Mouse (Mus musculus): Measurements from ENCODE around the gene Abca1. TPM values are rescaled to one million over a fixed set of nuclear protein-coding genes. Genes with fewer than 3 reads are reported as not detected.

The Abca1 gene
- polyA plus RNA-seq, 1 experiment, result 9.3 TPM

- TF ChIP-seq POLR2A (IDR thresholded peaks at IDR 0.05; ENCODE audit: low read depth, low read length), result no peak
- no peak for TF ChIP-seq CTCF (conservative IDR thresholded peaks at IDR 0.05; ENCODE audit: insufficient read depth, insufficient read length, low read depth, low read length)
- Histone ChIP-seq H3K4me3 (ENCODE audit: insufficient read depth, low read depth, low read length) (no peak overlapping the region), H3K27me3 (replicated peaks; ENCODE audit: control insufficient read depth, insufficient read depth, low read length) (no peaks in the 10 kb centered on the region), H3K36me3 (ENCODE audit: control insufficient read depth, insufficient read depth, low read length) (no peaks in the 10 kb centered on the region), H3K27ac (ENCODE audit: insufficient read depth, low read depth, low read length) (no peak overlapping the region), H3K4me1 (ENCODE audit: control insufficient read depth, insufficient read depth, low read length) (peaks cover 7% of the 10 kb centered on the region; the same call in 1 of the 2 replicates)
- peak; percentile 27 for DNase-seq
- 77% methylated on average over 4 of the region's 4 CpGs for WGBS
Measured at GRCm38 (mm10) chr4:53094850-53095249, 64.8 kb downstream of the Abca1 start.

- no peak overlapping the region for H3K4me3 ChIP-seq (ENCODE audit: insufficient read depth, low read depth, low read length)
- 24% methylated on average over 3 of the region's 3 CpGs for WGBS
- H3K4me1 ChIP-seq (ENCODE audit: control insufficient read depth, insufficient read depth, low read length), result peaks cover 11% of the 10 kb centered on the region; the same call in 1 of the 2 replicates
- TF ChIP-seq CTCF (conservative IDR thresholded peaks at IDR 0.05; ENCODE audit: insufficient read depth, insufficient read length, low read depth, low read length), result no peak
- TF ChIP-seq POLR2A (IDR thresholded peaks at IDR 0.05; ENCODE audit: low read depth, low read length), result no peak
- DNase-seq, result peak; percentile 86
- no peaks in the 10 kb centered on the region for H3K36me3 ChIP-seq (ENCODE audit: control insufficient read depth, insufficient read depth, low read length)
- H3K27me3 ChIP-seq (replicated peaks; ENCODE audit: control insufficient read depth, insufficient read depth, low read length), result no peaks in the 10 kb centered on the region
- H3K27ac ChIP-seq (ENCODE audit: insufficient read depth, low read depth, low read length), result no peak overlapping the region
Measured at GRCm38 (mm10) chr4:53094331-53094730, 65.4 kb downstream of the Abca1 start.

- no peak for DNase-seq
- Histone ChIP-seq H3K4me1 (ENCODE audit: control insufficient read depth, insufficient read depth, low read length) (peaks cover 14% of the 10 kb centered on the region; the same call in 1 of the 2 replicates), H3K4me3 (ENCODE audit: insufficient read depth, low read depth, low read length) (no peak overlapping the region), H3K27me3 (replicated peaks; ENCODE audit: control insufficient read depth, insufficient read depth, low read length) (no peaks in the 10 kb centered on the region), H3K27ac (ENCODE audit: insufficient read depth, low read depth, low read length) (no peak overlapping the region), H3K36me3 (ENCODE audit: control insufficient read depth, insufficient read depth, low read length) (no peaks in the 10 kb centered on the region)
- 97% methylated on average over 4 of the region's 4 CpGs for WGBS
- no peak for TF ChIP-seq CTCF (conservative IDR thresholded peaks at IDR 0.05; ENCODE audit: insufficient read depth, insufficient read length, low read depth, low read length)
- TF ChIP-seq POLR2A (IDR thresholded peaks at IDR 0.05; ENCODE audit: low read depth, low read length), result no peak
Measured at GRCm38 (mm10) chr4:53093615-53094014, 66.1 kb downstream of the Abca1 start.

- H3K36me3 ChIP-seq (ENCODE audit: control insufficient read depth, insufficient read depth, low read length), result peaks cover 2% of the 10 kb centered on the region; the same call in 1 of the 2 replicates
- peaks cover 10% of the 10 kb centered on the region; the same call in 1 of the 2 replicates for H3K4me1 ChIP-seq (ENCODE audit: control insufficient read depth, insufficient read depth, low read length)
- 37% methylated on average over 3 of the region's 3 CpGs for WGBS
- H3K27me3 ChIP-seq (replicated peaks; ENCODE audit: control insufficient read depth, insufficient read depth, low read length), result no peaks in the 10 kb centered on the region
- no peak overlapping the region for H3K27ac ChIP-seq (ENCODE audit: insufficient read depth, low read depth, low read length)
- H3K4me3 ChIP-seq (ENCODE audit: insufficient read depth, low read depth, low read length), result no peak overlapping the region
- peak; percentile 91 for DNase-seq
- no peak for TF ChIP-seq CTCF (conservative IDR thresholded peaks at IDR 0.05; ENCODE audit: insufficient read depth, insufficient read length, low read depth, low read length)
- TF ChIP-seq POLR2A (IDR thresholded peaks at IDR 0.05; ENCODE audit: low read depth, low read length), result no peak
Measured at GRCm38 (mm10) chr4:53089641-53090040, 70.1 kb downstream of the Abca1 start.

GRCm38 (mm10) chr4:53088999-53089398 is 70.7 kb downstream of the Abca1 start:
- no peak overlapping the region for H3K4me3 ChIP-seq (ENCODE audit: insufficient read depth, low read depth, low read length)
- 59% methylated on average over 4 of the region's 4 CpGs for WGBS
- peaks cover 5% of the 10 kb centered on the region; the same call in 1 of the 2 replicates for H3K36me3 ChIP-seq (ENCODE audit: control insufficient read depth, insufficient read depth, low read length)
- DNase-seq, result no peak
- peaks cover 8% of the 10 kb centered on the region; the same call in 1 of the 2 replicates for H3K4me1 ChIP-seq (ENCODE audit: control insufficient read depth, insufficient read depth, low read length)
- no peak overlapping the region for H3K27ac ChIP-seq (ENCODE audit: insufficient read depth, low read depth, low read length)
- TF ChIP-seq CTCF (conservative IDR thresholded peaks at IDR 0.05; ENCODE audit: insufficient read depth, insufficient read length, low read depth, low read length) (no peak), POLR2A (IDR thresholded peaks at IDR 0.05; ENCODE audit: low read depth, low read length) (no peak)
- H3K27me3 ChIP-seq (replicated peaks; ENCODE audit: control insufficient read depth, insufficient read depth, low read length), result no peaks in the 10 kb centered on the region

GRCm38 (mm10) chr4:53086636-53087035 is 73.1 kb downstream of the Abca1 start:
- 61% methylated on average over 2 of the region's 2 CpGs for WGBS
- peaks cover 8% of the 10 kb centered on the region; the same call in 1 of the 2 replicates for H3K4me1 ChIP-seq (ENCODE audit: control insufficient read depth, insufficient read depth, low read length)
- no peak for TF ChIP-seq POLR2A (IDR thresholded peaks at IDR 0.05; ENCODE audit: low read depth, low read length)
- TF ChIP-seq CTCF (conservative IDR thresholded peaks at IDR 0.05; ENCODE audit: insufficient read depth, insufficient read length, low read depth, low read length), result no peak
- no peak overlapping the region for H3K4me3 ChIP-seq (ENCODE audit: insufficient read depth, low read depth, low read length)
- peaks cover 8% of the 10 kb centered on the region; the same call in 1 of the 2 replicates for H3K36me3 ChIP-seq (ENCODE audit: control insufficient read depth, insufficient read depth, low read length)
- H3K27ac ChIP-seq (ENCODE audit: insufficient read depth, low read depth, low read length), result no peak overlapping the region
- H3K27me3 ChIP-seq (replicated peaks; ENCODE audit: control insufficient read depth, insufficient read depth, low read length), result no peaks in the 10 kb centered on the region
- peak; percentile 69 for DNase-seq

- TF ChIP-seq CTCF (conservative IDR thresholded peaks at IDR 0.05; ENCODE audit: insufficient read depth, insufficient read length, low read depth, low read length) (no peak), POLR2A (IDR thresholded peaks at IDR 0.05; ENCODE audit: low read depth, low read length) (no peak)
- peaks cover 8% of the 10 kb centered on the region; the same call in 1 of the 2 replicates for H3K4me1 ChIP-seq (ENCODE audit: control insufficient read depth, insufficient read depth, low read length)
- no peak overlapping the region for H3K4me3 ChIP-seq (ENCODE audit: insufficient read depth, low read depth, low read length)
- no peak for DNase-seq
- peaks cover 8% of the 10 kb centered on the region; the same call in 1 of the 2 replicates for H3K36me3 ChIP-seq (ENCODE audit: control insufficient read depth, insufficient read depth, low read length)
- H3K27me3 ChIP-seq (replicated peaks; ENCODE audit: control insufficient read depth, insufficient read depth, low read length), result no peaks in the 10 kb centered on the region
- WGBS, result 58% methylated on average over 4 of the region's 4 CpGs
- no peak overlapping the region for H3K27ac ChIP-seq (ENCODE audit: insufficient read depth, low read depth, low read length)
Measured at GRCm38 (mm10) chr4:53085634-53086033, 74.1 kb downstream of the Abca1 start.
